Mouse (Mus musculus): ENCODE measurements at regions not wholly inside any gene's neighbourhood (a gene's known extent, or its start where the extent isn't known, plus 50 kb on each side); places are given as distances from the start of the nearest gene placed in this dataset.

DNA sequence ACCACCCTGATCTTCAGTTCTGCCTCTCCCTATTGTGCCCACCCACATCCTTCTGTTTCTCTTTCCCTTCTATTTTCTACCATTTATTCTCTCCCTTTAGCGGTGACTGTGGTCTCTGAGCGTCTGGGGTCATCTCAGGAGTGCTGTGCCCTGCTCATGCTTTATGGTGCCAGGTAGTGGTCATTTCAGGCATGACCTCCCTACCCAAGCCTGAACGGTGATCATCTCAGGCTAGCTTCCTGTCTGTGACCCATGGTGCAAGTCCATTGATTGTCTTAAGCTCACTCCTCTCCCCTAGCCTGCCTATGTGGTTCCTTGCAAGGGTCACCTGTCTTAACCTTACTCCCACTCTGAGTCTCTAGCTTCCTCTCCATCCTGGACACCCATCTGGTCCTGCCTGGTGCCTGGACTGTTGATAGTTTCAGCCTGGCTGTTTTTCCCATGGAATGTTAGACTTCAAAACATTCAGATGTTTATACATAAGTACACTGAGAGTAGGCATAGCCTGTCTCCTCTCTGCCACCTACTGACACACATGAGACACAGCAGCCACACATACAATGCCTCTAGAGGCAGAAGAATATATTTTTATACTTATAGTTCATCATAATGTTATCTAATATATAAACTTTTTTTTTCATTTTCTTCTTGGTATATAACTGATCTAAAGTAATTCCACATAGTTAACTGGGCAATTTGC lies 595.8 kb downstream of the Kcna4 start:
- Histone ChIP-seq H3K9me3 (replicated peaks; ENCODE audit: low read length) (peaks cover 21% of the 10 kb centered on the region), H3K9ac (ENCODE audit: insufficient read depth, low read depth) (no peak overlapping the region), H3K4me1 (ENCODE audit: control insufficient read depth in 1 of 2, insufficient read depth in 2 of 2) (no peaks in the 10 kb centered on the region), H3K4me2 (ENCODE audit: insufficient read depth, low read depth, poor library complexity, severe bottlenecking) (no peak overlapping the region), H3K79me2 (replicated peaks; ENCODE audit: control insufficient read depth, extremely low read depth, insufficient read depth, poor library complexity, severe bottlenecking) (no peaks in the 10 kb centered on the region), H3K27me3 (replicated peaks) (no peaks in the 10 kb centered on the region), H3K36me3 (replicated peaks in 1 of 2; ENCODE audit: control insufficient read depth in 1 of 2, insufficient read depth in 1 of 2, low read length in 1 of 2) (no peaks in the 10 kb centered on the region), H3K27ac (ENCODE audit: insufficient read depth, low read depth) (no peak overlapping the region), H3K4me3 (replicated peaks in 1 of 3; ENCODE audit: low read depth in 2 of 3, low read length in 2 of 3, poor library complexity in 1 of 3) (no peak overlapping the region)
- no peak; the same call in 1 of the 2 replicates for TF ChIP-seq RAD21 (IDR thresholded peaks at IDR 0.05; ENCODE audit: low read depth, low read length)
- peak in 1 of 2 experiments; percentile 42; a peak in 2 of 4 replicates for TF ChIP-seq CTCF (conservative IDR thresholded peaks at IDR 0.05 in 1 of 2, IDR thresholded peaks at IDR 0.05 in 1 of 2; ENCODE audit: low read depth in 2 of 2, low read length in 2 of 2)
- in situ Hi-C loops (cut with MboI; ENCODE audit: low pct_ligation_motif_present, low pct_unique_long_range_greater_than_20kb, low sequenced_read_pairs) (loop anchor here (25.0 kb wide), 1 partner anchor 899 kb away; no protein-coding TSS in a partner anchor), dilution Hi-C loops (cut with MboI; ENCODE audit: extremely low pct_ligation_motif_present, extremely low pct_unique_long_range_greater_than_20kb, low sequenced_read_pairs) (no loop called here)
- peak; percentile 6 for DNase-seq (ENCODE audit: extremely low read depth)

DNA sequence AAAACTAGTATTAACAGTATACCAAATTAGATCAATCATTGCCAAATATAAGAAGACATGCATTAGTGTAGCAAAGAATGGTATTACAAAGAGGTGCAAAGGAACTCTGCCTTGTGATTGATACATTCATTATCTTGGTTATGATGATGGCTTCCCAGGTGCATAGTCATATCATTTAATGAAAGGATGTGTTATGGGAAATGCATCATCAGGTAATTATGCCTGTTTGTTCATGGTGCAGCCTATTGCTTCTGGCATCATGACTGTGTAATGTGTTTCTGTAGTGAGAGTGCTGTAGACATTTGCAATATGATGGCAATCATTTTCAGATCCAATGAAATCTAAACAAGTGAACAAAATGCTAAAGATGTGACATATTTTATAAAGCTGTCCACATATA lies 597.8 kb downstream of the Kcna4 start:
- Histone ChIP-seq H3K79me2 (replicated peaks; ENCODE audit: control insufficient read depth, extremely low read depth, insufficient read depth, poor library complexity, severe bottlenecking) (no peaks in the 10 kb centered on the region), H3K4me3 (replicated peaks in 1 of 3; ENCODE audit: low read depth in 2 of 3, low read length in 2 of 3, poor library complexity in 1 of 3) (no peak overlapping the region), H3K9ac (ENCODE audit: insufficient read depth, low read depth) (no peak overlapping the region), H3K4me2 (ENCODE audit: insufficient read depth, low read depth, poor library complexity, severe bottlenecking) (no peak overlapping the region), H3K4me1 (ENCODE audit: control insufficient read depth in 1 of 2, insufficient read depth in 2 of 2) (no peaks in the 10 kb centered on the region), H3K27me3 (replicated peaks) (no peaks in the 10 kb centered on the region), H3K36me3 (replicated peaks in 1 of 2; ENCODE audit: control insufficient read depth in 1 of 2, insufficient read depth in 1 of 2, low read length in 1 of 2) (no peaks in the 10 kb centered on the region), H3K9me3 (replicated peaks; ENCODE audit: low read length) (peaks cover 23% of the 10 kb centered on the region), H3K27ac (ENCODE audit: insufficient read depth, low read depth) (no peak overlapping the region)
- no peak for DNase-seq (ENCODE audit: extremely low read depth)
- in situ Hi-C loops (cut with MboI; ENCODE audit: low pct_ligation_motif_present, low pct_unique_long_range_greater_than_20kb, low sequenced_read_pairs): loop anchor here (25.0 kb wide), 1 partner anchor 901 kb away; no protein-coding TSS in a partner anchor
- dilution Hi-C loops (cut with MboI; ENCODE audit: extremely low pct_ligation_motif_present, extremely low pct_unique_long_range_greater_than_20kb, low sequenced_read_pairs): no loop called here
- TF ChIP-seq ELF1 (IDR thresholded peaks at IDR 0.05; ENCODE audit: low read depth, low read length) (no peak), CTCF (conservative IDR thresholded peaks at IDR 0.05 in 1 of 2, IDR thresholded peaks at IDR 0.05 in 1 of 2; ENCODE audit: low read depth in 2 of 2, low read length in 2 of 2) (no peak), MAFK (IDR thresholded peaks at IDR 0.05; ENCODE audit: insufficient replicate concordance, low read length) (no peak), POLR2AphosphoS2 (IDR thresholded peaks at IDR 0.05; ENCODE audit: low read depth, low read length) (no peak), TBP (conservative IDR thresholded peaks at IDR 0.05; ENCODE audit: low read depth, low read length) (no peak), GABPA (IDR thresholded peaks at IDR 0.05; ENCODE audit: insufficient replicate concordance, low read depth, low read length) (no peak), CHD2 (IDR thresholded peaks at IDR 0.05; ENCODE audit: low read length) (no peak), JUND (conservative IDR thresholded peaks at IDR 0.05; ENCODE audit: low read depth, low read length) (no peak), E2F4 (IDR thresholded peaks at IDR 0.05; ENCODE audit: insufficient replicate concordance, low read depth, low read length) (no peak), BHLHE40 (IDR thresholded peaks at IDR 0.05; ENCODE audit: low read depth, low read length) (no peak), TCF12 (IDR thresholded peaks at IDR 0.05; ENCODE audit: low read depth, low read length) (no peak), MEF2A (IDR thresholded peaks at IDR 0.05; ENCODE audit: borderline replicate concordance, low read depth, low read length) (no peak), EP300 (IDR thresholded peaks at IDR 0.05; ENCODE audit: low read length) (no peak), ZC3H11A (IDR thresholded peaks at IDR 0.05; ENCODE audit: low read depth, low read length) (no peak)

Data from CH12.LX (cell line).